Mouse (Mus musculus): ENCODE results near the gene Ptprg.

- TF ChIP-seq POLR2A (IDR thresholded peaks at IDR 0.05; ENCODE audit: control insufficient read depth, low read depth, low read length) (no peak), CTCF (IDR thresholded peaks at IDR 0.05; ENCODE audit: control insufficient read depth, insufficient read depth, insufficient replicate concordance, low read depth, low read length) (no peak)
Measured at GRCm38 (mm10) chr14:11981764-11982163, 428.4 kb downstream of the Ptprg start.
